Mouse (Mus musculus): ENCODE data around the gene Klhdc7b.
"Not testable (repeated sequence)": the region's sequence is repeated elsewhere in the genome, so short reads cannot be mapped to it uniquely, and the experiment has no call there.

The Klhdc7b gene

DNA sequence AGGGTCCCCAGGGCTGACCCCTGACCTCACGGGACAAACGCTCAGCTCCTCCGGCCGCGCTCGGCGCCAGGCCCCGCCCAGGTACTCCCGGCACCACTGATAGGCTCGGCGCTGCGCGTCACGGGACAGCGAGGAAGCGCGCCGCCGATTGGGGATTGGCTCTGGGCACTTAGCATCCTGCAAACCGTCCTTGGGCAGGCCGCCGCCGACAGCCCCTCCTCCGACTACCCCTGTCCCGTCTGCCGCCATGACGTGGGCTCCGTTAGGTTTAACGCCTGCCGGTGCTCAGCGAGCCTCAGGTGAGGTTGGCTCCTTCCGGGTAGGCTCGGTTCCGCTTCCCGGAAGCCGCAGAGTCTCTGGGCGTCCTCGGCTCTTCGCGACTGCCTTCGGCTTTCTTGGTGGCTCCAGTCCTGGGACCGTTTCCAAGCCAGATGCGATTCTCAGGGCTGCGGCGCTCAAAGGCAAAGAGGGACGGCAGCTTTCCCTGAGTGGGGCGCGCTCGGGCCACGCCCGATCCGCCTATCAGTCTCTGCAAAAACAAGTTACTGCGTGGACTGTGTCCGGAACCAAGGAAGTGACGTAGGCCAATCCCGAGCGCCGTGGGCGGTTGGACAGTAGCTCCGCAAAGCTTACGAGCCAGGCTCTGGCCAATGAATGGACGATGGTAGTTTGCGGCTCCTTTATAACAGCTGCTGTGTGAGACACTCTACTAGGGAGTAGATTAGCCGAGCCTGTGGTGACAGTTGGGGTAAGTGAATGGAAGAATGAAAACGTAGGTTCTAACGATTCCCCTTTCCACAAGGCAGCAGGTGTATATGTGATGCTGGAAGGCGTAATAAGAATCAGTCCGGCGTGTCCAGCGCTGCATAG, 44.9 kb downstream of the Klhdc7b start, which contains the start of the genes C730034F03Rik, Gm44502 and Chkb:
C730034F03Rik (plus strand) TSS at position 238 of the 870 bp plus-strand sequence.
Gm44502 (minus strand) TSS at position 345 of the 870 bp plus-strand sequence.
Chkb (minus strand) TSS at position 557 of the 870 bp plus-strand sequence.
- peak; percentile 94 to 95 for DNase-seq

DNA sequence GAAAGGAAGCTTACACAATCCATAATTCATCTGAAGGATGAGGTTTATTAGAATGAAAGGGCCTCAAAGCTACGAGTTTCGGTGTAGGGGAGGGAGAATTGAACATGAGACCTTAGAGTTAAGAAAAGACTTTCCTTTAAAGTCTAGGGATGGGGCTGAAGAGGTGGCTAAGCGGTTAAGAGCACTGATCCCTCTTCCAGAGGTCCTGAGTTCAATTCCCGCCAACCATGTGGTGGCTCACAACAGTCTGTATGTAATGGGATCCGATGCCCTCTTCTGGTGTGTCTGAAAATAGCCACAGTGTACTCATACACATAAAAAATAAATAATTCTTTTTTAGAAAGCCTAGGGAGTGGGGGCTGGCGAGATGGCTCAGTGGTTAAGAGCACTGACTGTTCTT, 45.6 kb downstream of the Klhdc7b start:
- peak; percentile 42 to 58 for DNase-seq

DNA sequence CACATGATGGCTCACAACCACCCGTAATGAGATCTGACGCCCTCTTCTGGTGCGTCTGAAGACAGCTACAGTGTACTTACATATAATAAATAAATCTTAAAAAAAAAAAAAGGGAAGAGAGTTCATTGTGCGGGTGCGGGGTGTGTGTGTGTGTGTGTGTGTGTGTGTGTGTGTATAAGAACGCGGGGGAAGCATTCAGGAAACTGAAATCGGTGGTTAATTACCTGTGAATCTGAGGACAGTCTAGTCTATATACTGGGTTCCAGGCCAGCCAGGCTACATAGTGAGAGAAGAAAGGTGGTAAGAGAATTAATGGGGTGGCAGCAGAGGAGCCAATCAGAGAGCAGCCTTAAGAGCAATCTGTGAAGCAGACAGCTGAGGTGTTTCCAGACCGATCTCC, 46.1 kb downstream of the Klhdc7b start:
- not testable (repeated sequence) for DNase-seq

DNA sequence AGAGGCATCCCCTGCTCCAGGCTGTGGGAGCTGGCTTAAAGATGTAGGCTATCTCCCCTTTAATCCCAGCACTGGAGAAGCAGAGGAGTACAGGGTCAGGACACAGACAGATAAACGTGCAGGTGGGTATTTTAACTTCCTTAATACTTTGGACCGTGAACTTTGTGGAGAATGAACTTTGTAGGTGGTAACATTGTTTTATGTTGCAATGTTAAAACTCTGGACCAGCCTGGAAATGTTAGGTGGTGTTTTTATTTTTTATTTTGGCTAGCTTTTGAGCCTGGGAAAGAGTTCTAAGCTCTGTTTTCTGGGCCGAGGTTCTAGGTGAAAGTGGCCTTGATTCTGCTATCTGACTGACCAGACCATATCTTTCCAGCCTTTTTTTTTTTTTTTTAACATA, 46.6 kb downstream of the Klhdc7b start:
- no peak for DNase-seq

DNA sequence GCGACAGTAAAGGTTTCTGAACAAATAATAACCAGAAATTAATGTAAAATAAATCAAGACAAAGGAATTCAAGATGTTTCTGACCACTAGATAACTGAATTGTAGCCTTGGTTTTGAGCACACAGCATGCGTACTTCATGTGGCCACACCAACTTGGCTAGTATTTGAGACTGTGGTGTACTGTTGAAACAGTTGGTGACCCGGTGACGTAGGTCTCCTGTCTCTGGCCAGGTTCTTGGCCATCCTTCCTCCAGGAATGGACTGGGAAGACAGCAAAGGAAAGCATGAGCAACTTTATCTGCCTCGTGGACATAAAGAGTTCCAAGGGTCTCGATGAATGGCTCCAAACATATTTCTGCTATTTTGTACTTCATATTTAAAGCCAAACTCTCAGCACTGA, 47.1 kb downstream of the Klhdc7b start:
- no peak for DNase-seq

DNA sequence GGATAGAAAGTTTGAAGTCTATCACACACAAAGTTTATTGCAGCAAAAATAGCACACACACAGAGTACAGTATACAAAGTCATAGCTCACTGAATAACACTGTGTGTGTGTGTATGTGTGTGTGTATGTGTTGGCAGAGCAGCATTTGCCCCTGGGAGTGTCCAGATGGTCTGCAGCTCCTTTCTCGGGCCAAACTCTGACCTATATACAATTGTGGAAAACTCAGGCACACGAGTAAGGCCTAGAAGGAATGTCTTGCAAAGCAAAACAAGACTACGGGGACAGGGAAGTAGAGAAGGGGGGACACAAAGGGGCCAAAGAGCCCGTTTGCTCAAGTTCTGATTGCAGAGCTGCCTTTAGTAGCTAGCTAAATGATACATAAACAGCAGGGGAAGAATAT, 48.2 kb downstream of the Klhdc7b start:
- peak; percentile 73 to 78 for DNase-seq

DNA sequence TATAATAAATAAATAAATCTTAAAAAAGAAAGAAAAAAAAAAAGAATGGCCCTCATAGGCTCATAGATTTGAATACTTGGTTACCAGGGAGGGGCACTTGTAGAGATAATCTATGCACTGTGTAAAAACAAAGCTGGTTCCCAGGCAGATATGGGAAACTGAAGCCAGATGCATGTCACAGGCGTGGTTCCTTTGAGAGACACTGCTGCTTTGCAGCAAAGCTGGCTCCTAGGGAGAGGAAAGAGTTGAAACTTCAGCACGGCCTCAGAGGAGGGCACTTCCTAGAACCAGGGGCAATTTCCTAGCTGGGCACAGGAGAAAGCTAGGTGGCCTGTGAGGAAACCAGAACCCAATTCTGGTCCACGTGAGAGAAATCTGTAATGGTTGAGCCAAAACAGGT, 49.4 kb downstream of the Klhdc7b start:
- no peak for DNase-seq

DNA sequence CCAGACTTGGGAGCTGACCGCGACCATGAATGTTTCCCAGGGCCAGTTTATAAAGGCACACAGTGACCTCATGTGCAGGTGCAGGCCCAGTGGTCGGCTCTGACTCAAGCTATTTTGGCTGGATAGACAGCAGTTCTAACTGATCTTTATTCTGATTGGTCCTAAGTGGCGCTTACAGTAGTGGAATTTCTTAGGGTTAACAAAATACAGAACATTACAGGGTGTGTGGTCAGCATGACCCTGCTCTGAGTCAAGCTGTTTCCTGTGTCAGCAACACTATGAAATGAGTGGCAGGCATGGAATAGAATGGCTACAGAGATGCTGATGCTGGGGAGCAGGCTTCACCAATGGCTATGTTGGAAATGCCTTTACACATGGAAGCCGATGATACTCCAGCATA, 51.2 kb downstream of the Klhdc7b start:
- DNase-seq = no peak

Measured in cerebellum, postnatal 25 days (tissue).